Mouse (Mus musculus): Measurements from ENCODE around the gene Ell2.

The Ell2 gene

GRCm38 (mm10) chr13:75765742-75766141 lies 59.2 kb downstream of the Ell2 start:
- no peak for ATAC-seq (ENCODE audit: insufficient number of reproducible peaks, low FRiP score, low TSS enrichment)

GRCm38 (mm10) chr13:75766238-75766637 lies 59.7 kb downstream of the Ell2 start:
- ATAC-seq (ENCODE audit: insufficient number of reproducible peaks, low FRiP score, low TSS enrichment), result no peak

GRCm38 (mm10) chr13:75766967-75767366 lies 60.4 kb downstream of the Ell2 start:
- ATAC-seq (ENCODE audit: insufficient number of reproducible peaks, low FRiP score, low TSS enrichment), result no peak

GRCm38 (mm10) chr13:75770744-75771143 lies 64.2 kb downstream of the Ell2 start:
- ATAC-seq (ENCODE audit: insufficient number of reproducible peaks, low FRiP score, low TSS enrichment), result no peak

GRCm38 (mm10) chr13:75771404-75771803 lies 64.8 kb downstream of the Ell2 start:
- ATAC-seq (ENCODE audit: insufficient number of reproducible peaks, low FRiP score, low TSS enrichment), result no peak

- no peak for ATAC-seq (ENCODE audit: insufficient number of reproducible peaks, low FRiP score, low TSS enrichment)
Measured at GRCm38 (mm10) chr13:75771984-75772730, 65.6 kb downstream of the Ell2 start.

GRCm38 (mm10) chr13:75775961-75776360 lies 69.4 kb downstream of the Ell2 start:
- ATAC-seq (ENCODE audit: insufficient number of reproducible peaks, low FRiP score, low TSS enrichment), result no peak

- no peak for ATAC-seq (ENCODE audit: insufficient number of reproducible peaks, low FRiP score, low TSS enrichment)
Measured at GRCm38 (mm10) chr13:75776692-75777091, 70.1 kb downstream of the Ell2 start.

GRCm38 (mm10) chr13:75778156-75778555 lies 71.6 kb downstream of the Ell2 start:
- no peak for ATAC-seq (ENCODE audit: insufficient number of reproducible peaks, low FRiP score, low TSS enrichment)

GRCm38 (mm10) chr13:75779169-75779568 lies 72.6 kb downstream of the Ell2 start:
- no peak for ATAC-seq (ENCODE audit: insufficient number of reproducible peaks, low FRiP score, low TSS enrichment)

- no peak for ATAC-seq (ENCODE audit: insufficient number of reproducible peaks, low FRiP score, low TSS enrichment)
Measured at GRCm38 (mm10) chr13:75780096-75780495, 73.5 kb downstream of the Ell2 start.

GRCm38 (mm10) chr13:75785726-75786125 lies 79.2 kb downstream of the Ell2 start:
- no peak for ATAC-seq (ENCODE audit: insufficient number of reproducible peaks, low FRiP score, low TSS enrichment)

GRCm38 (mm10) chr13:75786264-75786663 lies 79.7 kb downstream of the Ell2 start:
- no peak for ATAC-seq (ENCODE audit: insufficient number of reproducible peaks, low FRiP score, low TSS enrichment)

- ATAC-seq (ENCODE audit: insufficient number of reproducible peaks, low FRiP score, low TSS enrichment), result no peak
Measured at GRCm38 (mm10) chr13:75787364-75787763, 80.8 kb downstream of the Ell2 start.

GRCm38 (mm10) chr13:75788178-75788577 lies 81.6 kb downstream of the Ell2 start:
- no peak for ATAC-seq (ENCODE audit: insufficient number of reproducible peaks, low FRiP score, low TSS enrichment)

GRCm38 (mm10) chr13:75789061-75789834 lies 82.7 kb downstream of the Ell2 start:
- ATAC-seq (ENCODE audit: insufficient number of reproducible peaks, low FRiP score, low TSS enrichment), result no peak

- ATAC-seq (ENCODE audit: insufficient number of reproducible peaks, low FRiP score, low TSS enrichment), result no peak
Measured at GRCm38 (mm10) chr13:75790550-75791205, 84.1 kb downstream of the Ell2 start.

- ATAC-seq (ENCODE audit: insufficient number of reproducible peaks, low FRiP score, low TSS enrichment), result no peak
Measured at GRCm38 (mm10) chr13:75793863-75794629, 87.5 kb downstream of the Ell2 start.

GRCm38 (mm10) chr13:75797369-75798141 lies 91.0 kb downstream of the Ell2 start:
- ATAC-seq (ENCODE audit: insufficient number of reproducible peaks, low FRiP score, low TSS enrichment), result peak; percentile 94
